Mouse (Mus musculus) layer of hippocampus, adult 18-20 months (tissue): ENCODE data around the gene Wdr73. TPM values are rescaled to one million over a fixed set of nuclear protein-coding genes. Genes with fewer than 3 reads are reported as not detected.

Experiments
- DNase-seq, 2 experiments: peaks; one replicate each; pipeline ENCODE4 v3.0.0; 2022; ENCODE audit warnings: low spot score in 2 of 2
- total RNA-seq, 2 experiments: library from RNA; stranded (reverse); gene quantifications; 2 replicates each; pipeline ENCODE4 v1.2.3; 2021

Wdr73 gene
- total RNA-seq, 2 experiments from 2014 or later: 27.2 to 31.5 TPM

- no peak for DNase-seq
Observed at GRCm38 (mm10) chr7:80897134-80897533, 3.9 kb downstream of the Wdr73 start.

GRCm38 (mm10) chr7:80894815-80895519, 6.1 kb downstream of the Wdr73 start:
- no peak for DNase-seq

DNA sequence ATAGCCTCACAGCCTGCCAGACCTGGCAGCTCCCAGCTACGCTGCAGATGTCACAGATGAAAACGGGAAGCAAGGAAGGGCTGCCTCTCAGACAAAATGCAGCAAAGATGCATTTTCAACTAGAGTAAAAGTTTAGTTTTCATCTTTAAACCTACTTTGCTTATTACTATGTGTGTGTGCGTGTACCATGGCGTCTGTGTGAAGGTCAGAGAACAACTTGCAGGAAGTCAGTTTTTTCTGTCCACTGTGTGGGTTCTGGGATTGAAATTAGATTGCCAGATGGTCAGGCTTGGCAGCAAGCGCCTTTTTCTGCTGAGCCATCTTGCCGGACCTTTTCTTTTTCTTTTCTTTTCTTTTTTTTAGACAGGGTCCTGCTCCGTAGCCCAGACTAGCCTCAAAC, 6.9 kb downstream of the Wdr73 start:
- DNase-seq: no peak

DNA sequence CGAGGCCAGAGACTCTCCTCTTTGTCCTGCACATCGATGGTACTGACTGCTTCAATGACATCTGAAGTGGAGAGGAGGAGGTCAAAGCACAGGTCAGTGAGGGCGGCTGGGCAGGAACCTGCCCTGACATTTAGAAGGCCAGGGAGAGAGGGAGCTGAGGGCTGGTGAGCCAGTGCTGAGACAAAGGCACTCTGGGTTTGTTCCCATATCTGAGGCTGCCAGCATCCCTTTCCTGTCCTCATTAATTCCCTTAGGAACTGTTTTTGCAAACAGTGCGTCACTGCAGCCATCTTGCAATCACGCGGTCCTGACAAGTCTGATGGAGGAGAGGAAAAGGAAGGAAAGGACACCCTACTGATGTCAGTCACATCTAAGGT, 7.3 kb downstream of the Wdr73 start:
- DNase-seq: no peak

GRCm38 (mm10) chr7:80893086-80893752, 7.8 kb downstream of the Wdr73 start:
- no peak for DNase-seq

DNA sequence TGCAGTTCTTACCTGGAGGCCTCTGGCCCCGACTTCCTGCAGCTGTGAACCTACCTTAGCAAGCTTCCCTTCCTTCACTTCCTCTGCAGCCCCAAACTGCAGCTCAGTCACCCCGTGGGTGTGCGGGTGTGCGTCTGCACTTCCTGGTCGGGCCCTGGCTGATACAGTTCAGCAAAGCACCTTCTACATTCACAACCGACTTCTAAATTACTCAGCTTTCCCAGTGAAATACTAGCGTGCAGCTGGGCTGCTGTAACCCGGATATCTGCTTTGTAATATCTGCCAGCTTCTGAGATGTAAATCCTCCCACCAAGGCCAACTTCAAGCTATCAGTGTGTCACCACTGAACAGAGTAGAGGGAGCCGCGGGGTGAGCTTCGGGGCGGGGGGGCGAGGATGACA, 11.2 kb downstream of the Wdr73 start:
- DNase-seq: no peak

- DNase-seq: peak in 1 of 2 experiments; percentile 57
Observed at GRCm38 (mm10) chr7:80889021-80889511, 12.0 kb downstream of the Wdr73 start.

DNA sequence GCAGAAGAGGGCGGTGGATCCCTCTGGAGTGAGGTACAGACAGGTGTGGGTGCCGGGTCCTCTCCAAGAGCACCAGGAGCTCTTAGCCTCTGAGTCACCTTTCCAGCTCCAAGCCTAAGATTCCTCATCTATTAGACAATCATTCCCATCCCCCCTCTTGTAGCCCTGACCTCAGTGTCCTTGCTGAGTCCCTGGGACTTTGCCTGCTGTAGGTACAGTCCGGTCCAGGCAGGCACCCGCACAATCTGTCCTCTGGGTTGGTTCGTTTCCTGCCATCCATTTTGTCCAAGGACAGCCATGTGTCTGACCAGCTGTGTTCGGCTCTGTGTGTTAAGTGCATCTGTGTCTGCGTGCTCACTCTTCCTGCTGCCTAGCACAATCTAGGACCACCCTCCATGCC, 12.5 kb downstream of the Wdr73 start:
- no peak for DNase-seq

GRCm38 (mm10) chr7:80885666-80886065, 15.4 kb downstream of the Wdr73 start:
- no peak for DNase-seq

DNA sequence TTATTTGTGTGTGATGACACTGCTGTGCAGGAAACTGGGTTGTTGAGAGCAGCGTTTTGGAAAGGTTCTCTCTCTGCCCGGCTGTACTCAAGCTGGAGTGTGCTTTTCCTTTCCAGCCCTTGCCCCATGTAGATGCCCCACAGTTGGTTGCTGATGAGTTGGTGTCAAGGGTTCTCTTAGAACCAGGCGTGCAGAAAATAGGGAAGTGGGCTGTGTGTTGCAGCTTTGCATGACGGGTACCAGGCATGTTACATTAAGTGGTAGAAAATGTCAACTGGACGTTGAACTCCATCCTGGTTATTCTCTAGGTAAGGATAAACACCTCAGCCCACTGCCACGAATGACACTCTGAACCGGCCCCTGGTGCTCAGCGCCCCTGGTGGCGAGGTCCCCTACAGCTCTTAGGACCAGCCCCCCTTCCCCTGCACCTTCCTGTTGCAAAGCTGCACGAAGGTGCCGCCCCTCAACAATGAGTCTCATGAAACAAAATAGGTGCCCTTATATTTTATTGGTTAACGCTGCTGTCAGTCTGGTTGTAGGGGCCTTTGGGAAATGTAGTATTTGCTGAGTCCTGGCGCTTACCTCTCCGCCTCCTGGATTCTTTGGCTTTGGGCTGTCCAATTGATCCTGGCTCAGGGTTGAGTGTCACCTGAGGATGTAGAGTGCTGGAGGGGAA, 18.1 kb downstream of the Wdr73 start:
- peak; percentile 55 to 86 for DNase-seq

- DNase-seq: no peak
Observed at GRCm38 (mm10) chr7:80875727-80876126, 25.3 kb downstream of the Wdr73 start.

GRCm38 (mm10) chr7:80873631-80874030, 27.4 kb downstream of the Wdr73 start:
- no peak for DNase-seq

DNA sequence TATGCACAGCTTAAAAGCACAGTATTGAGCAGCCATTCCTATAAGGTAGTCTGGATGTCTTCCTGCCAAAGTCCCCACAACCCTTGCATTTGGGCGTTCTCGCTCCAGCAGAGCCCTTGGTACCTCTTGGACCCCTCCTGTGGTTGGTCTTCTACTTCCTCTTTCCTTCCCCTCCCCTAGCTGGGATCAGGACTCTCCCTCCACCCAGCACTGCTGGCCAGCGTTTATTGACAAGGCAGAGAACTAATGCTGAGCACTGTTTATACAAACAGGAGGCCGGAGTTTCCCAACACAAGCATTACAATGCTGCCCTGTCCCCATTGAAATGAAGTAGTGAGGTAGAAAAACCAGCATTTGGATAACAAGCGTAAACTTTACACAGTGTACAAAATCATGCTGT, 28.0 kb downstream of the Wdr73 start:
- DNase-seq: no peak

DNA sequence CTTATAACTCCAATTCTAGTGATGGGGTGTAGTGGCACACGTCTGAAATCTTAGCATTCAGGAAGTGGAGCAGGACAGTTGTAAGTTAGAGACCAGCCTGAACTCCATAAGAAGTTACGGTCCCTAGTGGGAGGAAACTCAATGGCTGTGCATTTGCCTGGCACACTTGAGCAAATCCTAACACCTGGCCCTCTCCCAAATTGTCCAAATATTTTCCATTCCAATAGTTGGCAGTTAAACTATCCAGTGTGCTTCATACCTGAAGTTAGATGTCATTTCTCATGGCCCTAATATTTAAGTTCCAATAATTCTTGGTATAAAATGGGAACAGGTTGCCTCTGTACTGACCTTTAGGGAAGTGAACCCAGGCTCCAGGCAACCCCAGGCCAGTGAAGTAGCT, 32.4 kb downstream of the Wdr73 start:
- no peak for DNase-seq

GRCm38 (mm10) chr7:80866514-80867147, 34.4 kb downstream of the Wdr73 start:
- no peak for DNase-seq

GRCm38 (mm10) chr7:80865521-80865920, 35.5 kb downstream of the Wdr73 start:
- no peak for DNase-seq

GRCm38 (mm10) chr7:80864831-80865230, 36.2 kb downstream of the Wdr73 start:
- no peak for DNase-seq

- DNase-seq: no peak
Observed at GRCm38 (mm10) chr7:80864151-80864550, 36.9 kb downstream of the Wdr73 start.

DNA sequence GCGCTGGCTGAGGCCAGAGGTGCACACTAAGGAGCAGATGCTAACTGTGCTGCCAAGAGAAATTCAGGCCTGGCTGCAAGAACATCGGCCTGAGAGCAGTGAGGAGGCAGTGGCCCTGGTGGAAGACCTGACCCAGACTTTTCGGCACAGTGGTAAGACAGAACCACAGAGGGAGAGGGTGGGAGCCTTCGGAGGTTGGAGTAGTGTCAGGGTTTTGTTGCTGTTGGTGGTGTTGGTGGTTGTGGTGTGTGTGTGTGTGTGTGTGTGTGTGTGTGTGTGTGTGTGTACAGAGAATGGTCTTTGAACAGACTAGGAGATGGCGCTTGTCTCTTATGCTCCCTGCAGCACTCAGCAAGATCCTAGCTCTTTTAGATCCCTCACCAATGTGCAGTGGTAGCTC, 37.5 kb downstream of the Wdr73 start:
- DNase-seq: no peak

DNA sequence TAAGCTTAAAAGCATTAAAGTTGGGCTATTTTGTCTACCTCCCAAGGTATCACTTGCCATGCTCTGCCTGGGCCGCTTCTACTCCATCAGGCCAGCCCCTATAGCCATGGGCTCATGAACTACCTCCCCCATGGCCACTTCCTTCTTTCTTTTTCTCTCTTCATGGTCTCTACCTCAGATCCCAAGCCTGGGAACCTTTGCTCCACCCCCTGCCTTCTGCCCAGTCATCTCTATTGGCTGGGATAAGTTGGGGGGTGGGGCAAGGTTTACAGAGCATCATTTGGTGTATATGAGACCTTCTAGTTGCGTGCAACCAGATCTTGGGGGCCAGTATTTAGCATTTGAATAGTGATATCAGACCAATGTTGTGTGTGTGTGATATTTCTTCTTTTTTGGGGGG, 38.6 kb downstream of the Wdr73 start:
- DNase-seq: no peak

GRCm38 (mm10) chr7:80860729-80861274, 40.3 kb downstream of the Wdr73 start, which contains the start of gene Zscan2:
Zscan2 (plus strand) TSS chr7:80860920.
- peak; percentile 88 to 95 for DNase-seq
